Mouse (Mus musculus) testis, adult 2 months (tissue): Measurements from ENCODE around the gene Dnm2. TPM values are rescaled to one million over a fixed set of nuclear protein-coding genes. Genes with fewer than 3 reads are reported as not detected.

Source experiments
- H3K27ac ChIP-seq: fragments of 200-500 bp; 2 replicates; pipeline ENCODE4 v1.5.1; 2012; ENCODE audit warnings: low read depth, low read length; ENCODE audit not compliant: control insufficient read depth, insufficient read depth
- H3K27me3 ChIP-seq: fragments of 200-500 bp; 2 replicates; pipeline ENCODE4 v1.6.1; 2012; ENCODE audit warnings: mild to moderate bottlenecking, low read length, moderate library complexity; ENCODE audit not compliant: control insufficient read depth, insufficient read depth
- H3K36me3 ChIP-seq: fragments of 200-500 bp; 2 replicates; pipeline ENCODE4 v1.6.1; 2012; ENCODE audit warnings: mild to moderate bottlenecking, low read length; ENCODE audit not compliant: control insufficient read depth, insufficient read depth
- H3K4me1 ChIP-seq: fragments of 200-500 bp; 2 replicates; pipeline ENCODE4 v1.6.1; 2012; ENCODE audit warnings: low read length; ENCODE audit not compliant: control insufficient read depth, insufficient read depth
- H3K4me3 ChIP-seq: fragments of 200-500 bp; 2 replicates; pipeline ENCODE4 v1.5.1; 2012; ENCODE audit warnings: low read depth, mild to moderate bottlenecking, low read length, moderate library complexity, mixed read lengths; ENCODE audit not compliant: control insufficient read depth
- CTCF ChIP-seq: fragments of 200-500 bp; IDR thresholded peaks from 2 replicates; pipeline ENCODE4 v1.5.1; 2012; ENCODE audit warnings: low read depth, mild to moderate bottlenecking, inconsistent platforms, low read length, moderate library complexity; ENCODE audit not compliant: control insufficient read depth, insufficient read depth, insufficient replicate concordance
- POLR2A ChIP-seq: fragments of 200-500 bp; IDR thresholded peaks from 2 replicates; pipeline ENCODE4 v1.6.1; 2012; ENCODE audit warnings: low read depth, mild to moderate bottlenecking, inconsistent platforms, low read length, moderate library complexity; ENCODE audit not compliant: control insufficient read depth
- polyA plus RNA-seq: library from polyadenylated mRNA; depleted of rRNA; stranded (reverse); fragments of >200 nt; gene quantifications from 2 replicates; pipeline ENCODE4 v1.2.3, GENCODE M21; 2012

The Dnm2 gene
- polyA plus RNA-seq, 1 experiment, result 158 TPM

- TF ChIP-seq POLR2A (no peak), CTCF (no peak)
- Histone ChIP-seq H3K27me3 (no peaks in the 10 kb centered on the region), H3K36me3 (no peaks in the 10 kb centered on the region), H3K27ac (no peak overlapping the region), H3K4me1 (peaks cover 9% of the 10 kb centered on the region), H3K4me3 (no peak overlapping the region)
Observed at GRCm38 (mm10) chr9:21525142-21525936, 100.6 kb downstream of the Dnm2 start.

DNA sequence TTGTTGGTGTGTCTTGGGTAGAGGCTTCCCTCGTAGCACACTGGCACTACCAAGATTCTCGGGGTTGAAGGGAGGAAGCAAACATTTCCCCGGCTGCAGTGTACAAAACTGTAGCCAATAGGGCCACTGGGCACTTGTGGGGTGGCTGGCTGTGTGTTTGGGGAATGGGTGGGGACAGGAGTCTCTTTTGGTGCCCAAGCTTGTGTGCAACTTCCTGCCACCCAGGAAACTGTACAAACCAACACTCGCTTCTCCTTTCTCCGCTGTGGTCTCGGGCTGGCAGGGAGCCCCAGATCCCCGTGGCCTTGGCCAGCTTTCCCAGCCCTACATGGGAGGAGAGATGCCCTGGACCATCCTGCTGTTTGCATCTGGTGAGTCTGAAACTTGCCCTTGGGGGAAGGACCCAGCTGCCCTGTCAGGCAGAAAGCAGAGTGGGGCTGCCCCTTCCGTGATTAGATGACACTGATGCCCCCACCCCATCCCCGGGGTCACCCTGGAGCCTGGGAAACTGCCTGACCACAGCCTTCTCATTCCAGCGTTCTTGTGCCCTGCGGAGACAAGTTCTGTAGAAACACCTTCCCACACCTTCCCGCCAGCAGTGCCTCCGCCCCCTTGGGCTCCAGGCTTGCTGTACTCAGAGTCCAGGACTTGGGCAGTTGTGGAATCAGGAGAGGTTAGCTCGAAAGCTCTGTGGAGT is 101.4 kb downstream of the Dnm2 start, which contains the start of gene AB124611:
Gene AB124611, plus strand, starts transcription at position 240 of the 697 bp plus-strand sequence.
- H3K27ac ChIP-seq, result no peak within 1 kb of the TSS
- TF ChIP-seq CTCF (no peak), POLR2A (no peak)
- H3K4me1 ChIP-seq, result peaks cover 9% of the 10 kb centered on the region
- H3K27me3 ChIP-seq, result no peaks in the 10 kb centered on the region
- no peak within 1 kb of the TSS for H3K4me3 ChIP-seq
- H3K36me3 ChIP-seq, result no peaks in the 10 kb centered on the region

- no peak overlapping the region for H3K4me3 ChIP-seq
- no peak for TF ChIP-seq CTCF
- TF ChIP-seq POLR2A, result no peak
- H3K27me3 ChIP-seq, result no peaks in the 10 kb centered on the region
- H3K36me3 ChIP-seq, result no peaks in the 10 kb centered on the region
- H3K27ac ChIP-seq, result no peak overlapping the region
- H3K4me1 ChIP-seq, result peaks cover 9% of the 10 kb centered on the region
Observed at GRCm38 (mm10) chr9:21526634-21526944, 101.9 kb downstream of the Dnm2 start.

DNA sequence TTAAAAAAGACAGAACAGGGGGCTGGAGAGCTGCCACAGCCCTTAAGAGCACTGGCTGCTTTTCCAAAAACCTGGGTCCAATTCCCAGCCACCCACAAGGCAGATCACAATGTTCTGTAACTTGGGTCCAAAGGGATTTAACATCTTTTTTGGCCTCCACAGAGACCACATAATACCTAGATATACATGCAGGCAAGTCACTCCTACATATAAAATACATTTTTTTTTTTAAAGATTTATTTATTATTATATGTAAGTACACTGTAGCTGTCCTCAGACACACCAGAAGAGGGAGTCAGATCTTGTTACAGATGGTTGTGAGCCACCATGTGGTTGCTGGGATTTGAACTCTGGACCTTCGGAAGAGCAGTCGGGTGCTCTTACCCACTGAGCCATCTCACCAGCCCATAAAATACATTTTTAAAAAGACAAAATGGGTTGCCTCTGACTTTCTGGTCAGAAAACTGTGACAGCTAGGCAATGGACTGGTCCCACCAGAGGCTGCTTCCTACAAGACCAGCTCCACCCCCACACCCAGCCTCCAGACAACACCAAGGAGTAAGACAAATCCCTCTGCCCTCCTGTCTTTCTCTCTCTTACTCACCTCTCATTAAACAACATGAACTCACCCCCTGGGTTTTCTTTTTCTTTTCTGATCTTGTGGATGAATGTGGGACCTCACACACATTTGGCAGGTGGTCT is 102.5 kb downstream of the Dnm2 start:
- H3K4me1 ChIP-seq, result peaks cover 9% of the 10 kb centered on the region
- H3K4me3 ChIP-seq, result no peak overlapping the region
- no peaks in the 10 kb centered on the region for H3K27me3 ChIP-seq
- no peak overlapping the region for H3K27ac ChIP-seq
- TF ChIP-seq CTCF (no peak), POLR2A (no peak)
- H3K36me3 ChIP-seq, result no peaks in the 10 kb centered on the region

DNA sequence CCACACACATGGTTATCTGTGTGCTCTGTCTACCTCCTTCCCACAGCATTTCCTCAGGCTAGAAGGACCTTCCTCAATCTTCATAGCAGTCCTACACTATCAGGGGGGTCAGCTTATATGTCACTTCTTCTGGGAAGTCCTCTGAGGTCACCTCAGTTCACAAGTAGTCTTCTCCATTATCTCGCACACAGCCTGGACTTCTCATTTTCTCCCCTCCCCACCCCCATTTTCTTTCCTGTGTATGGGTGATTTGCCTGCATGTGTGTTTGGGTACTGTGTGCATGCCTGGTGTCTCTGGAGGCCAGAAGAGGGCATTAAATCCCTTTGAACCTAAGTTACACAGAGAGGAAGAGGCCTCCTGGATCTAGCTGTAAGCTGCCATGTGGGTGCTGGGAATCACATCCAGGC is 103.2 kb downstream of the Dnm2 start:
- H3K4me3 ChIP-seq, result no peak overlapping the region

GRCm38 (mm10) chr9:21536501-21536900 is 111.8 kb downstream of the Dnm2 start:
- no peak overlapping the region for H3K4me3 ChIP-seq
- TF ChIP-seq POLR2A, result no peak
- TF ChIP-seq CTCF, result no peak
- H3K4me1 ChIP-seq, result no peaks in the 10 kb centered on the region
- H3K27me3 ChIP-seq, result no peaks in the 10 kb centered on the region
- no peak overlapping the region for H3K27ac ChIP-seq
- H3K36me3 ChIP-seq, result peaks cover 1% of the 10 kb centered on the region; the same call in 1 of the 2 replicates

More for the DNA sequence above, 103.2 kb downstream of the Dnm2 start:
- Histone ChIP-seq H3K4me1 (peaks cover 9% of the 10 kb centered on the region), H3K36me3 (no peaks in the 10 kb centered on the region), H3K27me3 (no peaks in the 10 kb centered on the region), H3K27ac (no peak overlapping the region)
- TF ChIP-seq POLR2A (no peak), CTCF (no peak)

DNA sequence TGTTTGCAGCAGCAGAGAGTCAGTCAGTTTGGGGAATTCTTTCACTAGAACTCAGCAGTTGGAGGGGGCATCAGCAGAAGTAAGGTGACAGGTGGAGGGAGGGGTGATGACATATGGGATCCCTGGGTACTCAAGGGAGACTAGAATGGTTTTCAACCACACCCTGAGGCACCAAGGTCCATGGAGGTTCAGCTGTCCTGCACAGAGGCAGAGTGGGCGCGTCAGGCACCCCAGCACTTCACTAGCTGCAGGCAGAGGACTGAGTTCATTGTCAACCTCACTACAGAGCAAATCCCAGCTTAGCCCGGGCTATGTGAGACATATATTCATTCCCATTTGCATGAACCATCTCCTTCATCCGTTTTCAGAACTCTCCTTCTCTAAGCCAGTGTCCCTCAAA is 112.3 kb downstream of the Dnm2 start:
- Histone ChIP-seq H3K36me3 (peaks cover 1% of the 10 kb centered on the region; the same call in 1 of the 2 replicates), H3K4me3 (no peak overlapping the region), H3K27me3 (no peaks in the 10 kb centered on the region), H3K4me1 (no peaks in the 10 kb centered on the region), H3K27ac (no peak overlapping the region)
- no peak for TF ChIP-seq CTCF
- no peak for TF ChIP-seq POLR2A
